Mouse (Mus musculus) spleen, postnatal 36 days (tissue): ENCODE data around the gene Phf11a.
"Not testable (repeated sequence)": the region's sequence is repeated elsewhere in the genome, so short reads cannot be mapped to it uniquely, and the experiment has no call there.

Experiments used
- DNase-seq, 2 experiments: peaks; one replicate each; pipeline ENCODE4 v3.0.0; 2022; ENCODE audit warnings: low spot score in 2 of 2, mixed read lengths in 1 of 2

The Phf11a gene

DNA sequence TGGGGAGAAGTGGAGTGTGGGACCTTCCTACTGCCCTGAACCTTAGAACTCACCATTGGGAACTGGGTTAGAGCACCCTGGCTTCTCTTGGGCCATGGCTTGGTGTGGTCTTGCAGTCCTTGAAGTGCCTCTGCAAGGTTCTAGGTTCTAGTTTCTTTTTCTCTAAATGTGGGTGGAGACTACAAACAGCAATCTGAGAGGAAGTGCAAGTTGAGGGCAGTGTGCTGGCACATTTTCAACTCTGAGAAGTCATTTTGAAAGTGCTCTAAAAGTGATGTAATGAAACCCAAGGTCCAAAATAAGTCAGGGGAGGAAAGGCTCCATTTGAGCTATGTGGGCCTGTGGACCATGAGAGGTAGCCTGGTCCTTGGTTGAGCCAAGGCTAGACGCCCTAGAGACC lies at the start of gene Phf11a:
Gene Phf11a (minus strand): TSS at position 132 of the 400 bp plus-strand sequence.
- DNase-seq = peak; percentile 24 to 56

DNA sequence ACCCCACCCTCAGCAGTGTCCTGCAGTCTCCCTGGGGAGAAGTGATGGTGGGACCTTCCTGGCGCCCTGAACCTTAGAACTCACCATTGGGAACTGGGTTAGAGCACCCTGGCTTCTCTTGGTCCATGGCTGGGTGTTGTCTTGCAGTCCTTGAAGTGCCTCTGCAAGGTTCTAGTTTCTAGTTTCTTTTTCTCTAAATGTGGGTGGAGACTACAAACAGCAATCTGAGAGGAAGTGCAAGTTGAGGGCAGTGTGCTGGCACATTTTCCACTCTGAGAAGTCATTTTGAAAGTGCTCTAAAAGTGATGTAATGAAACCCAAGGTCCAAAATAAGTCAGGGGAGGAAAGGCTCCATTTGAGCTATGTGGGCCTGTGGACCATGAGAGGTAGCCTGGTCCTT lies 43.9 kb upstream of the Phf11a start, which contains the start of gene Phf11b:
Gene Phf11b (minus strand): TSS at position 163 of the 400 bp plus-strand sequence.
- peak; percentile 73 to 79 for DNase-seq

DNA sequence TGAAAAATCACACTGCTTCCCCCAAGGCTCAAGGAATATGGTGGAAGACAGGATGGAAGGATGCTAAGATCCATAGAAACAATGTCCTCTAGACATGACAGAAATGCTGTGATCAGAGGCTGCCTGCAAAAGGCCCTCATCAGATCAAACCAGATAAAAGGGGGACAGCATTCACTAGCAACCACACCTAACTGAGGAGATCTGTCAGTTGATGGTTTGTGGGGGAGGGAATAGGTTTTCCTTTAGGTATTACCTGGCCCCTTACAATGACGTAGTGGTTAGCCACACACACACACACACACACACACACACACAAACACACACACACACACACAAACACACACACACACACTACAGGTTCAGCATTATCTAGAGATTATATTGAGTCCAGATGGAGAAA lies 42.2 kb upstream of the Phf11a start:
- no peak for DNase-seq

DNA sequence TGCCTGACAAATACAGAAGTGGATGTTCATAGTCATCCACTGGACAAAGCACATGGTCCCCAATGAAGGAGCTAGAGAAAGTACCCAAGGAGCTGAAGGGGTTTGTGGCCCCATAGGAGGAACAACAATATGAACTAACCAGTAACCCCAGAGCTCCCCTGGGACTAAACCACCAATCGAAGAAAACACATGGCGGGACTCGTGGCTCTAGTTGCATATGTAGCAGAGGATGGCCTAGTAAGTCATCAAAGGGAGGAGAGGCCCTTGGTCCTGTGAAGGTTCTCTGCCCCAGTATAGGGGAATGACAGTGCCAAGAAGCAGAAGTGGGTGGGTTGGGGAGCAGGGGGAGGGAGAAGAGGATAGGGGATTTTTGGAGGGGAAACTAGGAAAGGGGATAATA lies 38.7 kb upstream of the Phf11a start:
- DNase-seq = peak; percentile 17 to 19

DNA sequence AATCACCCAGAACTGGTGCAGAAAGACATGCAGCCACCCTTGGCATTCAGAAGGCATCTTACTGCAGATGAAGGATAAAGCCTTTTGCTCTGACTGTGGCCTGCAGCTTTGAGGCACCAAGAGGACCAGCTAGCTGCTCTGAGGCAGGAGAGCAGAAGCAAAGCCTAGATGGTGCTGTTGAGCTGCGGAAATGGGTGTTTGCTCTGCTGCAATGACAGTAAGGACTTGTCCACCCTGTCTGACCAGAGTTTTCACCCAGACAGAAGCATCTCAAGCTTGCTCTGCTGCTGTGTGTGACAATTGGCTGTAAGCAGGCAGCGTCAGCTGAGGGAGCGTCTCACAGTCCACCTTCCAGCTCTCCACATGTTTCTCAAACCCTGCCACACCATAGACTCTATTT lies 33.2 kb upstream of the Phf11a start:
- DNase-seq = peak in 1 of 2 experiments; percentile 13

DNA sequence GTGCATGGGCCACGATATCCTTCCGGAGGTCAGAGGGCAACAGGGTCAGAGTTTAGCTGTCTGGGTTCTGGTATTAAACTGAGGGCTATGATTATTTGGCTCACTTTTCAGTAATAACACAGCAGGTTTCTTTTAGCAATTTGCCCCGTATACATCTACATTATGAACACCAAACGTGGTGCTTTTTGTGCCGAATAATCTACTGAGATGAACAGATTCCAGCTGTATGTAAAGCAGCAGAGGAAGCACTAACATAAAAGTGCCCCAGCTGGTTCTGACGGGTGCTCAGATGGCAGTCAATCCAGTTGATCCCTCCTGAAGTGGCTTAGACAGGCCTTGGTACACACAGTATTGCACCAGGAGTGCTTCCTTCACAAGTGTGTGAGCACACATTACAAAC lies 22.6 kb upstream of the Phf11a start:
- DNase-seq = not testable (repeated sequence)

DNA sequence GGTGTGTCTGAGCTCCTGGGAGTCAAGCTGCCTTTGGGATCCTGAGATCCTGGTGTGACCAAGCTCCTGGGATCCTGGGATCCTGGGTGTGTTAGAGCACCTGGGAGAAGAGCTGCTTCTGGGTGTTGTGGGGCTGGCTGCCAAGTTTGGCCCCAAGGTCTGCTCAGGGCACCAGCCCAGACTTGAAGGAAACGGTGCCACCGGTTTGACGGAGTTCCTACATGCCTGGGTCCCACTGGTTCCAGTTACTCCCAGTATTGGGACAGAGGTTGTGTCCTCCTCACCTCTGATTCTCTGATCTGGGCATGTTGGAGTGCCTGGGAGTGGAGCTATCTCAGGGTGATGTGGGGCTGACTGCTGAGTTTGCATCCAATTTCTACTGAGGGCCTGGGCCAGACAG lies 21.7 kb upstream of the Phf11a start:
- not testable (repeated sequence) for DNase-seq

DNA sequence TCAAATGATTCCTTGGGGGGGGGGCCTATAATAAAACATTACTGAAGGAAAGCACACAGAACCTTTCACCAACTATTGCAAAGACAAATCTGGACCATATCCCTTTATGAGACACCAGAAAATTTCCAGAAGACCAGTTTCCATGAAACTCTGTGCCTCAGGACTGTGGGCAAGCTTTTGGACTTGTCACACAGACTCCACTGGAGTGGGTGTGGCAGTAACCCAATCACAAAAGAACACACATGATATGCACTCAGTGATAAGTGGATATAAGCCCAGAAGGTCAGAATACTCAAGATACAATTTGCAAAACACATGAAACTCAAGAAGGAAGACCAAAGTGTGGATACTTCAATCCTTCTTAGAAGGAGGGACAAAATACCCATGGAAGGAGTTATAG lies 5.6 kb downstream of the Phf11a start:
- DNase-seq = not testable (repeated sequence)

DNA sequence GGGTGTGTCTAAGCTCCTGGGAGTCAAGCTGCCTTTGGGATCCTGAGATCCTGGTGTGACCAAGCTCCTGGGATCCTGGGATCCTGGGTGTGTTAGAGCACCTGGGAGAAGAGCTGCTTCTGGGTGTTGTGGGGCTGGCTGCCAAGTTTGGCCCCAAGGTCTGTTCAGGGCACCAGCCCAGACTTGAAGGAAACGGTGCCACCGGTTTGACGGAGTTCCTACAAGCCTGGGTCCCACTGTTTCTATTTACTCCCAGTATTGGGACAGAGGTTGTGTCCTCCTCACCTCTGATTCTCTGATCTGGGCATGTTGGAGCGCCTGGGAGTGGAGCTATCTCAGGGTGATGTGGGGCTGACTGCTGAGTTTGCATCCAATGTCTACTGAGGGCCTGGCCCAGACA lies 22.4 kb downstream of the Phf11a start:
- not testable (repeated sequence) for DNase-seq

DNA sequence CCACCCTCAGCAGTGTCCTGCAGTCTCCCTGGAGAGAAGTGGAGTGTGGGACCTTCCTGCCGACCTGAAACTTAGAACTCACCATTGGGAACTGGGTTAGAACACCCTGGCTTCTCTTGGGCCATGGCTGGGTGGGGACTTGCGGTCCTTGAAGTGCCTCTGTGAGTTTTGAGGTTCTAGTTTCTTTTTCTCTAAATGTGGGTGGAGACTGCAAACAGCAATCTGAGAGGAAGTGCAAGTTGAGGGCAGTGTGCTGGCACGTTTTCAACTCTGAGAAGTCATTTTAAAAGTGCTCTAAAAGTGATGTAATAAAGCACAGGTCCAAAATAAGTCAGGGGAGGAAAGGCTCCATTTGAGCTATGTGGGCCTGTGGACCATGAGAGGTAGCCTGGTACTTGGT lies 37.3 kb downstream of the Phf11a start, which contains the start of gene Gm6904:
Gene Gm6904 (minus strand): TSS at position 161 of the 400 bp plus-strand sequence.
- peak; percentile 56 to 72 for DNase-seq

DNA sequence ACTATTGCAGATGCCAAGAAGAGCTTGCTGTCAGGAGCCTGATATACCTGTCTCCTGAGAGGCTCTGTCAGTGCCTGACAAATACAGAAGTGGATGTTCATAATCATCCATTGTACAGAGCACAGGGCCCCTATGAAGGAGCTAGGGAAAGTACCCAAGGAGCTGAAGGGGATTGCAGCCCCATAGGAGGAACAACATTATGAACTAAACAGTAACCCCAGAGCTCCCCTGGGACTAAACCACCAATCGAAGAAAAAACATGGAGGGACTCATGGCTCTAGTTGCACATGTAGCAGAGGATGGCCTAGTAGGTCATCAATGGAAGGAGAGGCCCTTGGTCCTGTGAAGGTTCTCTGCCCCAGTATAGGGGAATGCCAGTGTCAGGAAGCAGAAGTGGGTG lies 41.5 kb downstream of the Phf11a start:
- DNase-seq = not testable (repeated sequence)

DNA sequence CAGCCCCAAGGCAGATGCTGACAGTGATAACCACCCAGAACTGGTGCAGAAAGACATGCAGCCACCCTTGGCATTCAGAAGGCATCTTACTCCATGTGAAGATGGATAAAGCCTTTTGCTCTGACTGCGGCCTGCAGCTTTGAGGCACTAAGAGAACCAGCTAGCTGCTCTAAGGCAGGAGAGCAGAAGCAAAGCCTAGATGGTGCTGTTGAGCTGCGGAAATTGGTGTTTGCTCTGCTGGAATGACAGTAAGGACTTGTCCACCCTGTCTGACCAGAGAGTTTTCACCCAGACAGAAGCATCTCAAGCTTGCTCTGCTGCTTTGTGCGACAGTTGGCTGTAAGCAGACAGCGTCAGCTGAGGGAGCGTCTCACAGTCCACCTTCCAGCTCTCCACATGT lies 47.0 kb downstream of the Phf11a start:
- not testable (repeated sequence) for DNase-seq

DNA sequence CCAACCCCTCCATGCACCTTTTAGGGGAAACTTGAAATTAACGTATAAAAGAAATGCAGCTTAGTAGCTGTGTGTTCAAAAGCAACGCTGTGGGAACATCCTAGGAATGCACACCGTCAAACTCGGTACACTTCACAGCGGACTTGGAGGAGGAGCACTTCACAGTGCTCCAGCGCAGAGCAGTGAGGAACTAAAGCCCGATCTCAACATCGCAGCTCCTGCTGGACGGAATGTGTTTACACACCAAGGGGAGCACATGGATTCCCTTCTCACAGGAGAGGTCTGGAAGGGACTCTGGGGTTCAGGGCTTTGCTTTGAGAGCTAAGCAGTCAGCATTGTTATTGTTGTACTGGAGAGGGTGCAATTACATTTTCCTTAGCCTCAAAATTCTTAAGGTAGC lies 63.7 kb downstream of the Phf11a start:
- DNase-seq = no peak

DNA sequence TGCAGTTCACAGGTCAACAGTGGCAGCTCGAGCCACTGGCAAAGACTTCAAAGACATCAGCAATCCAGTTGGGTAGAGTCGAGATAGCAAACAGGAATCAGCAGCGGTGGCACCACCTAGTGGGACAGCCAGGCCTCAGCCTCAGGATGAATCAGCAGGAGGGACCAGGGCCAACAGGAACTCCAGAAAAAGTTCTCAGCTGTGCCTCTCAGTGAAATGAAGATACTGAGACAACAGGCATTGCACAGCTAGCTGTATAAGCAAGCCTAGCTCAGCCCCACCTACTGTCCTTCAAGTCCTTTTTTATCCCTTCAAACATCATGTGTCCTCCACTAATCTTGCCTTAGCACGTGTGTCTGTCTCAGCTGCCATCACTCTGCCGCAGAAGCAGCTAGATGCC lies 65.3 kb downstream of the Phf11a start:
- DNase-seq = no peak

DNA sequence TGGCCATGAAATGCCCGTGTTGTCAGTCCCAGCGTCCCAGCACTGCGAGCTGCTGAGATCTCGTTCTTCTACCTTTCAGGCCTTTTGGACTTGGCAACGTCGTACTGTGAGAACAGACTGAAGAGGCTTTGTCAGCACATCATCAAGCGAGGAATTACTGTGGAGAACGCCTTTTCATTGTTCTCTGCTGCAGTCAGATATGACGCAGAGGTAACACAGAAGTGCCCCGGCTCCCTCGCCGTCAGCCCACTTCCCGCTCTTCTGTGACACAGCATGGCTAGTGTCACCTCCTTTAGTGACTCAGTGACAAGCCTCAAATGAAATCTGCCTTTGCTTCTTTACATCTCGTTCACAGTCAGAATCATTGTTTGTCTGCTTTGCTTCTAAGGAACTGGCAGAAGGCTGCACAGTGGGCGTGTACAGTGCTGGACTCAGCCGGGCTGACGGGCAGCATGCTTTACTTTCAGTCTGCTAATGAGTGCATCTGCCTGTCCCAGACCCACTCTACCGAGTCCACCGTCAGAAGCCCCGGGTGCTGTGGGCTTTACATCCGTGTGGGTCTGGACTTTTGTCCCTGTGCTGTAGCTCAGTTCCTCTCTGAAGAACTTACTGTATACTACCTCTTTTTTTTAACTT lies 66.9 kb downstream of the Phf11a start:
- DNase-seq = no peak

DNA sequence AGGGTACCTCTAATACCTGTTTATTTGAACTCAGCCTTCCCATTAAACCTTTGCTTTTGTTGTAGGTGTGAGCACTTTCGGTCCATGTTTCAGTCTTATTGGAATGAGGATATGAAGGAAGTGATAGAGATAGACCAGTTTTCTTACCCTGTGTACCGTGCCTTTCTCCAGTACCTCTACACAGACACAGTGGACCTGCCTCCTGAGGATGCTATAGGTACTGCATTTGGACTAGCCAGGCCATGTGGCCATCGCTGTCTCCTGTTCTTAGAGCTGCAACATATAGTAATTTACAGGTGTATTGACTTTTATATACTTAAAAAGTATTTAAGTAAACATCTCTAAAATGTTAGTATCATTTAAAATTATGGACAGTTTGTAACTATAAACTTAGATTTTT lies 67.5 kb downstream of the Phf11a start:
- no peak for DNase-seq
